Mouse (Mus musculus) ES-E14 (cell line): ENCODE data around the gene Grid2. TPM values are rescaled to one million over a fixed set of nuclear protein-coding genes. Genes with fewer than 3 reads are reported as not detected.

Experiments used
- DNase-seq: peaks from one replicate; pipeline ENCODE4 v3.0.0-alpha.2; 2013; ENCODE audit warnings: low read depth, low spot score
- H3K27ac ChIP-seq: 2 replicates; pipeline ENCODE4 v1.5.1; 2012; ENCODE audit warnings: low read depth, mild to moderate bottlenecking, low read length, moderate library complexity, mixed read lengths; ENCODE audit not compliant: poor library complexity, insufficient read depth, severe bottlenecking
- H3K36me3 ChIP-seq: 2 replicates; pipeline ENCODE4 v1.6.1; 2012; ENCODE audit warnings: mild to moderate bottlenecking, low read length, moderate library complexity, mixed read lengths; ENCODE audit not compliant: control insufficient read depth, poor library complexity, insufficient read depth, severe bottlenecking
- H3K4me1 ChIP-seq, 2 experiments: fragments of 150-350 bp in 1 of 2; sonication (generic) in 1 of 2; 2 replicates each; pipeline ENCODE4 v1.6.1; 2012; ENCODE audit warnings: low read length in 2 of 2, mild to moderate bottlenecking in 1 of 2, mixed read lengths in 1 of 2; ENCODE audit not compliant: control insufficient read depth in 2 of 2, insufficient read depth in 2 of 2, poor library complexity in 1 of 2
- H3K4me3 ChIP-seq, 2 experiments: fragments of 150-350 bp in 1 of 2; sonication (generic) in 1 of 2; 2 replicates each; pipeline ENCODE4 v1.5.1; 2012; ENCODE audit warnings: low read length in 2 of 2, low read depth in 1 of 2, mild to moderate bottlenecking in 1 of 2, mixed read lengths in 1 of 2; ENCODE audit not compliant: insufficient read depth in 1 of 2, poor library complexity in 1 of 2, severe bottlenecking in 1 of 2
- H3K9ac ChIP-seq: 2 replicates; pipeline ENCODE4 v1.6.1; 2012; ENCODE audit warnings: low read depth, mild to moderate bottlenecking, low read length, mixed read lengths; ENCODE audit not compliant: poor library complexity, insufficient read depth, severe bottlenecking
- H3K9me3 ChIP-seq: fragments of 150-350 bp; sonication (generic); 2 replicates; pipeline ENCODE4 v1.6.1; 2012; ENCODE audit warnings: low read depth, mild to moderate bottlenecking, low read length; ENCODE audit not compliant: control insufficient read depth, insufficient read depth
- CHD2 ChIP-seq: IDR thresholded peaks from 2 replicates; pipeline ENCODE4 v1.6.1; 2014; ENCODE audit warnings: mild to moderate bottlenecking, low read depth, low read length, inconsistent platforms
- HCFC1 ChIP-seq: IDR thresholded peaks from 2 replicates; pipeline ENCODE4 v1.6.1; 2012; ENCODE audit warnings: low read length, inconsistent platforms, borderline replicate concordance; ENCODE audit not compliant: insufficient read depth
- MAFK ChIP-seq: IDR thresholded peaks from 2 replicates; pipeline ENCODE4 v1.6.1; 2014; ENCODE audit warnings: mild to moderate bottlenecking, low read depth, low read length, inconsistent platforms; ENCODE audit not compliant: insufficient read depth
- ZC3H11A ChIP-seq: IDR thresholded peaks from 2 replicates; pipeline ENCODE4 v1.6.1; 2012; ENCODE audit warnings: low read depth, mild to moderate bottlenecking, inconsistent platforms, low read length, borderline replicate concordance
- ZNF384 ChIP-seq: IDR thresholded peaks from 2 replicates; pipeline ENCODE4 v1.6.1; 2012; ENCODE audit warnings: low read depth, low read length, inconsistent platforms
- in situ Hi-C, 2 experiments: fragments of 600-800 bp; cut with MboI; formaldehyde crosslinking; loops; one replicate each; pipeline ENCODE4 v1.15.1; 2025; ENCODE audit warnings: low sequenced_read_pairs in 2 of 2, inconsistent platforms in 1 of 2; ENCODE audit not compliant: unreplicated experiment in 2 of 2
- total RNA-seq: library from RNA; depleted of rRNA; stranded (reverse); fragments of 300-350 nt; gene quantifications from 2 replicates; pipeline ENCODE4 v1.2.3, GENCODE M21; 2012

Gene Grid2
- total RNA-seq, 1 experiment, result 0.94 TPM

- in situ Hi-C loops, result no loop called here
- TF ChIP-seq ZC3H11A, result no peak
- no peak for TF ChIP-seq HCFC1
- TF ChIP-seq CHD2, result no peak
- no peak for TF ChIP-seq ZNF384
- no peak for TF ChIP-seq MAFK
- Histone ChIP-seq H3K4me1 (no peaks in the 10 kb centered on the region), H3K4me3 (no peak overlapping the region), H3K27ac (no peak overlapping the region), H3K9me3 (no peaks in the 10 kb centered on the region), H3K9ac (no peak overlapping the region), H3K36me3 (no peaks in the 10 kb centered on the region)
- DNase-seq, result no peak
These were observed 446.0 kb downstream of the Grid2 start for GRCm38 (mm10) chr6:63701684-63702083.

GRCm38 (mm10) chr6:63733740-63734139 lies 478.1 kb downstream of the Grid2 start:
- H3K27ac ChIP-seq, result no peak overlapping the region
- H3K4me1 ChIP-seq, result no peaks in the 10 kb centered on the region
- H3K4me3 ChIP-seq, result no peak overlapping the region
- DNase-seq, result no peak
- H3K9ac ChIP-seq, result no peak overlapping the region
- in situ Hi-C loops, result no loop called here
- no peaks in the 10 kb centered on the region for H3K36me3 ChIP-seq
- H3K9me3 ChIP-seq, result no peaks in the 10 kb centered on the region
- TF ChIP-seq MAFK (no peak), ZC3H11A (no peak), CHD2 (no peak), HCFC1 (no peak), ZNF384 (no peak)

GRCm38 (mm10) chr6:63762535-63762934 lies 506.9 kb downstream of the Grid2 start:
- no peak for TF ChIP-seq ZC3H11A
- no peak for TF ChIP-seq CHD2
- TF ChIP-seq MAFK, result no peak
- TF ChIP-seq ZNF384, result no peak
- no peak for TF ChIP-seq HCFC1
- no peaks in the 10 kb centered on the region for H3K4me1 ChIP-seq
- H3K9ac ChIP-seq, result no peak overlapping the region
- H3K4me3 ChIP-seq, result no peak overlapping the region
- H3K36me3 ChIP-seq, result no peaks in the 10 kb centered on the region
- H3K27ac ChIP-seq, result no peak overlapping the region
- in situ Hi-C loops, result no loop called here
- DNase-seq, result no peak
- no peaks in the 10 kb centered on the region for H3K9me3 ChIP-seq

GRCm38 (mm10) chr6:63794679-63795078 lies 539.0 kb downstream of the Grid2 start:
- Histone ChIP-seq H3K4me3 (no peak overlapping the region), H3K36me3 (no peaks in the 10 kb centered on the region), H3K9me3 (no peaks in the 10 kb centered on the region), H3K27ac (no peak overlapping the region), H3K9ac (no peak overlapping the region), H3K4me1 (no peaks in the 10 kb centered on the region)
- TF ChIP-seq ZNF384, result no peak
- TF ChIP-seq HCFC1, result no peak
- no peak for DNase-seq
- in situ Hi-C loops, result no loop called here

- no peaks in the 10 kb centered on the region for H3K9me3 ChIP-seq
- no peaks in the 10 kb centered on the region for H3K36me3 ChIP-seq
- H3K9ac ChIP-seq, result no peak overlapping the region
- DNase-seq, result no peak
- no peak overlapping the region for H3K27ac ChIP-seq
- no peaks in the 10 kb centered on the region for H3K4me1 ChIP-seq
- TF ChIP-seq ZNF384 (no peak), CHD2 (no peak), ZC3H11A (no peak), HCFC1 (no peak), MAFK (no peak)
- H3K4me3 ChIP-seq, result no peak overlapping the region
- in situ Hi-C loops, result no loop called here
These were observed 564.6 kb downstream of the Grid2 start for GRCm38 (mm10) chr6:63820236-63820635.
